Mouse (Mus musculus) urinary bladder, postnatal 10 days (tissue): ENCODE measurements around the gene Gfod1.

ENCODE experiments used
- DNase-seq: peaks from one replicate; pipeline ENCODE4 v3.0.0; 2022; ENCODE audit warnings: low spot score

Gfod1 gene

DNA sequence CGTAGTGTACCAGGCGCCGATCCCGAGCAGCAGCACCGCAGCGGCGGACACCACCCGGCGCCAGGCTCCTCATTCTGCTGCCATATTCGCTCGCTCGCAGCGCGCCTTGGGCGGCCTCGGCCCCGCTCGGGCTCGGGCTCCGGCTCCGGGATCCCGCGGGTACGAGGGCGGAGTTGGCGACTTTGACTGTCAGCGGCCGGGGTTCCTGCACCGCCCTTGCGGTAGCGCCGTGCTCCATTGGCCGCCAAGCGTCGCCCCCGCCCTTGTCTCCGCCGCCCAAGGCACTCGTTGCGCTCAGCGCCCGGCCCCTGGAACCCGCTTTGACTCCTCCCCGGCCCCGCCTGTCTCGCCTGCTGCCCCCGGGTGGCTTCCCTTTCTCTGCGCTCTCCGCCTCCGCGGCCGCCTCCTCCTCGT, at the start of gene Gfod1:
Gene Gfod1, minus strand, starts transcription at position 155 of the 414 bp plus-strand sequence.
- peak; percentile 91 for DNase-seq

GRCm38 (mm10) chr13:43353356-43353755, 49.4 kb upstream of the Gfod1 start:
- no peak for DNase-seq

DNA sequence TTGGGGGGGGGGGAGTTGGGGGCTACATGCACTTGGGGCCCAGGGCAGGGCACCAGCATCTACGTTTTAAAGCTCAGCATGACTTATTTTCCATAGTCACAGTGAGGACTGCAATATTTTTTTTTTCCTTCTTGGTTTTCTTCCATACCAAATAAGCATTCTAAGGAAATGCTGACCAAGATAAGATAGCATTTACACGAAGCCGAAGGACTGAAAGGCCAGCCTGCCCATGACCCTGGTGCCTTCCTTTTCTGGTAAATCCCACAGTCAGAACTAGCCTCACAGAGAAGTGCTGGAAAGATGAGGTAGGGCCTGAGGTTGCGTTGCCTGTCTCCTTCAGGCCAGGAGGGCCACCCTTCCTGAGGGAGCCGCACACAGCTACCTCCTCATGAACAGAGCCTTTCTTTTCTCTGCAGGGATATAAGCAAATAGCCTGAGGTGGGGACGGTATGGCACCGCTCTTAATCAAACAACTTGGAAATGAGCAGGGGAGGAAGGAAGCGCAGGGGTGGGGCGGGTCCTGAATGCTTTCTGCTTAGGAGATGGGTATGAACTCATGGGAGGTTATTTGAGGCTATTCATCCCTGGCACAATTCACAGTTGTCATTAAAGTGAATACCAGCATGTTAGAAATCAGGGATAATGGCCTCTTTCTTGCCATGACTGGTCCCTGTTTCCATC, 46.7 kb upstream of the Gfod1 start:
- DNase-seq, result no peak

DNA sequence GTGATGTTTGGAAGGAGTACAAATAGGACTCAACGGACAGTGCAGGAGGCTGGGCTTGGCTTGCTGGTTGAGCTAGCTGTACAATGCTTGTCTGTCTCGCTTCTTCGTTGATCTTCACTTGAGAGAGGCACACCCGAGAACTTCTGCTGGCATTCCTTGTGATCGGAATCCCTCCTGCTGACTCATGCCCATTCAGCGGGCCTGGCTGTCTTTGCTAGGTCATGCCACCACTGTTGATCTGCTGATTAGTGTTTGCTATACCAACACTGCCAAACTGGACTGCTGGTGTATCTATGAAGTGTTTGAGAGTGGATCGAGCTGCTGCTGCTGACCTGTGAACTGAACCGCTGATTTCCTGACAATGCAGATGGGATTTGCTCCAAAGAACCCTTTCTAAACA, 45.4 kb upstream of the Gfod1 start:
- no peak for DNase-seq

DNA sequence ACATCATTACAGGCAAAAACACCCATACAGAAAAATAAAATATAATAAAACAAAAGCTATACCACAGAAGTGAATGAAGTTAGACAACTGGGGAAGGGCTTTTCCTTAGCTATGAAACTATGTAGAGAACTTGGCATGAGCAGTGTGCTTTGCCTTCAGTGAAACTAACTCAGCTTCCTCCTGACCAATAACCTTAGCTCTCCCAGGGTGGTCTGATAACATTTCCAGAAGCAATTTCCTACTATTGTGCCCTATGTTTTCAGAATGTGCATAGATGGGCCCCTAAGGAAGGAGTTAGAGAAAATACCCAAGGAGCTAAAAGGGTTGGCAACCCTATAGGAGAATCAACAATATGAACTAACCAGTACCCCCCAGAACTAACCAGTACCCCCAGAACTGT, 42.9 kb upstream of the Gfod1 start:
- no peak for DNase-seq

- DNase-seq, result no peak
Observed at GRCm38 (mm10) chr13:43338632-43339031, 34.7 kb upstream of the Gfod1 start.

DNA sequence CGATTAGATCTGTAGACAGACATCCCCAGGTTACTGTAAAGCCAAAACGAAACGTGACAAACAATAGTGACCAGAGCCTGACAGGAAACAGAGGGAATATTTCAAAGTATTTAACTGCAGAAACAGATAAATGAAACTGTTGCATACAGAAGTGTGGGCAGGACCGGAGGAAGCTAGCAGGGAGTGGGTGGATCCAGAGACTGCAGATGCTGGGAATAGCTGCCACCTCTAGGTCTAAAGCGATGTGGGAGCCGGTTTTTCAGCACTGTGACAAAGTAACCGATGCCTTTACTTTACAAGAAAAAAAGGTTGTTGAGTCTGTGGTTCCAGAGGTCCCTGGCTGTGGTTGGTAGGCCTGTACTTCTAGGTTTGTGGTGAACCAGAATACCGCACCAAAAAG, 34.0 kb upstream of the Gfod1 start:
- DNase-seq, result no peak

- DNase-seq, result no peak
Observed at GRCm38 (mm10) chr13:43336425-43337221, 32.7 kb upstream of the Gfod1 start.

DNA sequence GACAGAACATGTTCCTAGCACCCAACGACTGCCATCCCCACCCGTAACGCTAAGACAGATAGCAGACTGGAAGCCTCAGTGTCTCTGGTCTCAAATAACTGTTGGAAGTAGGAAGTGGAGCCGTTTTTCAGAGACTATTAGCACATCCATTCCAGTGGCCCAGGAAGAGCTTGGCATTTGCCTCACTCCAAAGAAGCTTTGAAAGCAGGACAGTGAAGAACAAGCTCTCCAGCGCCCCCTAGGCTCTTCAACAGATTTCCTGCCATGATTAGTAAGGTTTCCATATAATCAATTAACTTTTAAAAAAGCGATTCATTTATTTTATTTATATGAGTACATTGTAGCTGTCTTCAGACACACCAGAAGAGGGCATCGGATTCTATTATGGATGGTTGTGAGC, 28.6 kb upstream of the Gfod1 start:
- no peak for DNase-seq

- DNase-seq, result no peak
Observed at GRCm38 (mm10) chr13:43331721-43332444, 27.9 kb upstream of the Gfod1 start.

GRCm38 (mm10) chr13:43325427-43325826, 21.5 kb upstream of the Gfod1 start:
- DNase-seq, result no peak

- DNase-seq, result no peak
Observed at GRCm38 (mm10) chr13:43321492-43321891, 17.5 kb upstream of the Gfod1 start.

DNA sequence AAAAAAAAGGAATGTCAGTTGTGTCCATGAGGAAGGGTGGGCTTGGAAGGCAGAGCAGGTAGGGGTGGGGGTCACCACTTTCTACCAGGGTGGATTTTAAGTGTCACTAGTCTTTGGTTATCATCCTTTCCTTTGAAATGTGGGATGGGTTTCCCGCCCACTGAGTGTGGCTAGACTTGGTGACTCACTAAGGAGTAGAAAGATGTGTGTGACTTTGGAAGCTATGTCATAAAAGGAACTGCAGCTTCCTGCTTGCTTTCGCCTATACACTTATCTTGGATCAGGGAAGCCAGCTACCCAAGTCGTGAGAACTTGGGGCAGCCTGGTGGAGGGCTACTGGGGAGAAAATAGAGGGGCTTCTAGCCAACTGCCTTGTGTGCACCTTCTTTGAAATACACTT, 15.4 kb upstream of the Gfod1 start:
- no peak for DNase-seq

- DNase-seq, result no peak
Observed at GRCm38 (mm10) chr13:43317411-43317810, 13.4 kb upstream of the Gfod1 start.

DNA sequence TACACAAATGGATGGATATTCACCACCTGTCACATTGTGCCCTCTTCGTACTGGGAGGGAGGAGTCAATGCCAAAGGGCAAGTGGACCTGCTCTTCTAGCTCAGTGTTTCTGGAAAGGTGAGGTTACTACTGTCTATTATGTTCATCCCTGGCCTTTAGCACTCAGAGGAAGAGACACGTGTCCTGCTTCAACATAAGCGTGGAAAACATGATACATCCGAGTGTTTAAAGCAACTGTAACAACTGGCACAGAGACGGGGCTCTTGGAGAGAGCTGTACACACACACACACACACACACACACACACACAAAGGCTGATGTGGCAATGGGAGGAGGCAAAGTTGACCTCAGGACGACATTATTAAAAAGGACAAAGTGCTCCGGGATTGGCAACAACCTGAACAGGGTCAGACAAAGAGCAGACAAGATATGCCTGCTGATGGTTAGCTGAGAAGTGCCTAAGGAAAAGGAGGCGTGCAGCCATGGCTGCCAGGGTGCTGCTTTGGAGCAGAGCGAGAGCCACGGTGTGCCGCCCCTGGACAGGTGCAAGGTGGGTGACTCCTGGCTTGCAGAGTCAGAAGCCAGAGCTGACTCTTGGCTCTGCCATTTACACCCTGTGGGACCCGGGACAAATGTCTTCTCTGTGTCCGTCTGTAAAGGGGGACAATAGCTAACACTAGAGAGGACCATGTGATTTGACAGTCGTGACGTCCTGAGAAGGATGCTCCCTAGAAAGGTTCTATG, 1.4 kb upstream of the Gfod1 start:
- DNase-seq, result no peak

- no peak for DNase-seq
Observed at GRCm38 (mm10) chr13:43304700-43305099, 728 bp upstream of the Gfod1 start.

DNA sequence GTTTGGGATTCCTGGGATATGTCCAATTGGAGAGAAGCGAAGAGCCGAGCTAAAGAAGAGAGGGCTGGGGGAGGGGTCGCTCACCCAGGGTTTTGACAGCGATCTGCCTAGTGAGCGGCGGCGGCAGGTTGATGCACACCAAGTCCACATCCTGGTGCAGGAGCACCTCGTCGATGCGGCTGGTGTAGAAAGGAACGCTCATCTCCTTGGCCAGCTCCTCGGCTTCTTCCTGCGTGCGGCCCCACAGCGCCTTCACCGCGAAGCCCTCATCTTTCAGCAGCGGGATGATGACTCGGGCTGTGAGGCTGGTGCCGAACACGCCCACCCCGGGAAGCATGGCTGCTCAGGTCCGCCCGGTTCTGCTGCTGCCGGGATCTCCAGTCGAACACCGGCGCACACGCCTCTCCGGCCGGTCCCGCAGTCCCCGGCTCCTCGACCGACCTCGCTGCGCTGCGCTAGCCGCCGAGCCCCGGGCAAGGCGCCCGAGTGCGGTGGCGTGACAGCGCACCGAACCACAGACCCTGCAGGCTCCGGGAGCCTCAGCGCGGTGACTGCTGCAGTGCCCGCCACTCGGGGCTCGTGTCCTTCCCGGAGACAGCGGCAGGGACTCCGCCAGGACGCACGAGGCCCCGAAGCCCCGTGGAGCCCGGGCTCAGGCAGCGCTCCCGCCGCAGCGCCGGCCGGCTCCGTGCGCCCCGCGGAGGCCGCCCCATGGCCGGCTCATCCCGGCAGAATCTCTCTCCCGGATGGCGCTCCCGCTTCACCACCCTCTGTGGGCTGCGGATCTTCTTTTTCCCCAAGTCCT, 609 bp downstream of the Gfod1 start:
- no peak for DNase-seq

GRCm38 (mm10) chr13:43302651-43303160, 1.3 kb downstream of the Gfod1 start:
- DNase-seq, result no peak

- no peak for DNase-seq
Observed at GRCm38 (mm10) chr13:43302239-43302638, 1.7 kb downstream of the Gfod1 start.

- no peak for DNase-seq
Observed at GRCm38 (mm10) chr13:43300906-43301305, 3.1 kb downstream of the Gfod1 start.

GRCm38 (mm10) chr13:43300366-43300765, 3.6 kb downstream of the Gfod1 start:
- DNase-seq, result no peak
